Mouse (Mus musculus): ENCODE data around the gene Zdhhc22. TPM values are rescaled to one million over a fixed set of nuclear protein-coding genes. Genes with fewer than 3 reads are reported as not detected.

Zdhhc22 gene
- 56.5 and 80.9 TPM in 2 replicates for polyA plus RNA-seq (2021; fragmentation: Nextera tagmentation)
- long read RNA-seq, experiment 1, transcript Zdhhc22-202 (3 exons, 3,462 nt): major isoform, 29 of 53 reads
- long read RNA-seq, experiment 1, partial matches to known transcripts: 4 of 53 reads
- long read RNA-seq, experiment 1, other reads (novel, unspliced or antisense): 19 of 53 reads
- long read RNA-seq, experiment 2, partial matches to known transcripts: 2 of 90 reads
- long read RNA-seq, experiment 2, other reads (novel, unspliced or antisense): 85 of 90 reads

DNA sequence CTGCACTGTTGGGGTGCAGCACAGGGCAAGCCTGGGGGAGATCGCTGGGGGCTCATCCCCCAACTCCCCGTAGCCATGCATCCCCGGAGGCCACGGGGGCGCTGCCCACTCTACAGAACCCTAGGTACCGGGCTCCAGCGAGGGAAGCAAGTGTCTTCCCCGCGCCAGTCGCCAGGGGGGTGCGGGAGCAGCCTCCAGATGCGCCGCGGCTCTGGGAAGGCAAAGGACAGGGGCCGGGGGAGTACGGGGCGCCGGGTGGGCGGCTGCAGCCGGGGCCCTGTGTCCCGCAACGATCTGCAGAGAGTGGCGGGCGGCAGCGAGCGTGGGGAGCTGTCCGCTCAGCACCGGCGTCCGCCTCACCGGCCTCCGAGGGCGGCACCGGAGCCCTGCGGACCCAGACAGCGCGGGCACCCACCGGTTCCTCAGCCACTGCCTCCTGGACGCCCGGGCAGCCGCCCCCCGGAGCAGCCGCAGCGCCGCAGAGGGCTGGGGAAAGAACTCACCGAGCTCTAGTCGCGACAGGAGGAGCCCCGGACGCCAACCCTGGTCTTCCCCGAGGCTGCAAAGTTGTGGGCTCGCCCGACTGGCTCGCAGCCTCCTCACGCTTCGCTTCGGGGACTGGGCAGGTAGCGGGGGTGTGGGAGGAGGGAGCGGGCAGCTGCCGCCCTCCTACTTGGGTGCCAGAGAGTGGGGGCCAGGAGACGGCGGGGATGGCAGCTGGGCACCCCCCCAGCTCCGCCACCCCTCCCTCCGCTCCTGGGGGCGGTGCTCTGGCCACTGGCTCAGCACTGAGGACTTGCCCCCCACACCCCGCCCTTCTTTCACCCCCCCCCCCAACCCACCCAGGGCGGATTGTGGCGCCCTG, at the start of gene Zdhhc22:
Gene Zdhhc22 (minus strand): TSS at position 541 of the 865 bp plus-strand sequence.

DNA sequence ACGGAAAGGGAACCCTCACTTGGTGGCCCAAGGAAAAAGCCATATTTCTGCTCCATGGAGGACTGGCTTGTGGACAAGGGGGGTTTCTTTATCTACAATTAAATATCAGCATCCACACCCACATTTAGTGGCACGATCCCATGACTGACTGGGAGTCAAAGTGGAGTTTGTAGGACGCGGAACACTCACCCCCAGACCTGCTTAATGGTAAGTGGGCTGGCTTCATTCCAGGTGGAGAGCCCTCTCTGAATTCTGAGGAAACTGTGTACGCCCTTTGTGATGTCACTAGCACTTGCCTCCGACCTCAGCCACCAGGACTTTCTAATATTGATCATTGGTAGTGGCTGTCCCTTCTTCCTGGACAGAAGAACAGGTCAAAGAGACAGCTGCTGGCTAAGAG, 30.8 kb upstream of the Zdhhc22 start, which contains the start of gene Tmem63c:
Gene Tmem63c (plus strand): TSS at position 301 of the 400 bp plus-strand sequence.

GRCm38 (mm10) chr12:86946862-86947574, 43.2 kb downstream of the Zdhhc22 start, which contains the start of gene Cipc:
Gene Cipc (plus strand): TSS chr12:86947043.

Other genes with a start within 250 kb of the Zdhhc22 start
- gene Irf2bpl, start 105.6 kb downstream of the Zdhhc22 start, polyA plus RNA-seq (2021; fragmentation: Nextera tagmentation): 19.2 and 28.0 TPM in 2 replicates
- gene Cipc, start 43.4 kb downstream of the Zdhhc22 start, polyA plus RNA-seq (2021; fragmentation: Nextera tagmentation): 29.4 and 30.8 TPM in 2 replicates
- gene Tmem63c, start 30.9 kb upstream of the Zdhhc22 start, polyA plus RNA-seq (2021; fragmentation: Nextera tagmentation): 12.2 and 13.4 TPM in 2 replicates
- gene Ngb, start 112.1 kb upstream of the Zdhhc22 start, polyA plus RNA-seq (2021; fragmentation: Nextera tagmentation): 10.3 and 15.0 TPM in 2 replicates
- gene Gstz1, start 156.7 kb upstream of the Zdhhc22 start, polyA plus RNA-seq (2021; fragmentation: Nextera tagmentation): 43.4 and 50.6 TPM in 2 replicates
- gene Pomt2, start 157.5 kb upstream of the Zdhhc22 start, polyA plus RNA-seq (2021; fragmentation: Nextera tagmentation): 6.2 and 6.6 TPM in 2 replicates
- 2.7 and 3.2 TPM in 2 replicates for gene Samd15, start 209.3 kb upstream of the Zdhhc22 start, polyA plus RNA-seq (2021; fragmentation: Nextera tagmentation)
- gene Tmed8, start 210.0 kb upstream of the Zdhhc22 start, polyA plus RNA-seq (2021; fragmentation: Nextera tagmentation): 3.6 and 9.2 TPM in 2 replicates
- 0.11 and 0.12 TPM in 2 replicates for gene Noxred1, start 248.3 kb upstream of the Zdhhc22 start, polyA plus RNA-seq (2021; fragmentation: Nextera tagmentation)